Mouse (Mus musculus): ENCODE data around the gene Tlr12. TPM values are rescaled to one million over a fixed set of nuclear protein-coding genes. Genes with fewer than 3 reads are reported as not detected.
"Not testable (repeated sequence)": the region's sequence is repeated elsewhere in the genome, so short reads cannot be mapped to it uniquely, and the experiment has no call there.

Gene Tlr12
- polyA plus RNA-seq (2014; fragmentation: Nextera tagmentation; extraction: Ambion mirVana), result 0.35 and 0.39 TPM in 2 replicates

- no peak within 1 kb of the TSS for H3K27ac ChIP-seq (ENCODE audit: low read length)
- 0 out of 2 replicates have a peak, but pooled peaks cover 6% of the 10 kb centered on the region for H3K4me1 ChIP-seq (ENCODE audit: control insufficient read depth, insufficient read depth, low read length)
- H3K4me2 ChIP-seq (replicated peaks; ENCODE audit: low read depth, low read length), result no peak within 1 kb of the TSS
- H3K4me3 ChIP-seq (ENCODE audit: low read depth, low read length), result no peak within 1 kb of the TSS
- H3K9me3 ChIP-seq (ENCODE audit: control insufficient read depth, low read depth, low read length), result no peaks in the 10 kb centered on the region
- 60% methylated on average over 15 of the region's 15 CpGs for WGBS
- H3K27me3 ChIP-seq (ENCODE audit: control insufficient read depth, insufficient read depth, low read length), result no peaks in the 10 kb centered on the region
- H3K36me3 ChIP-seq (ENCODE audit: control insufficient read depth, insufficient read depth, low read length), result no peaks in the 10 kb centered on the region
- no peak for ATAC-seq (ENCODE audit: insufficient number of reproducible peaks, insufficient read depth, low FRiP score, low read depth)
- no peak within 1 kb of the TSS for H3K9ac ChIP-seq (replicated peaks; ENCODE audit: low read depth, low read length)
Measured at GRCm38 (mm10) chr4:128618246-128618911, at the start of gene Tlr12. TSS of gene Tlr12 (minus strand) at chr4:128618619.

- not testable (repeated sequence) for H3K27me3 ChIP-seq (ENCODE audit: control insufficient read depth, insufficient read depth, low read length); H3K4me2 ChIP-seq (replicated peaks; ENCODE audit: low read depth, low read length); ATAC-seq (ENCODE audit: insufficient number of reproducible peaks, insufficient read depth, low FRiP score, low read depth); H3K36me3 ChIP-seq (ENCODE audit: control insufficient read depth, insufficient read depth, low read length); H3K4me1 ChIP-seq (ENCODE audit: control insufficient read depth, insufficient read depth, low read length); H3K4me3 ChIP-seq (ENCODE audit: low read depth, low read length); H3K9me3 ChIP-seq (ENCODE audit: control insufficient read depth, low read depth, low read length); H3K9ac ChIP-seq (replicated peaks; ENCODE audit: low read depth, low read length); H3K27ac ChIP-seq (ENCODE audit: low read length)
- 51% methylated on average over 4 of the region's 4 CpGs for WGBS
Measured at GRCm38 (mm10) chr4:128667195-128667594, 48.8 kb upstream of the Tlr12 start.

GRCm38 (mm10) chr4:128666362-128666761 lies 47.9 kb upstream of the Tlr12 start:
- 56% methylated on average over 7 of the region's 7 CpGs for WGBS
- not testable (repeated sequence) for H3K36me3 ChIP-seq (ENCODE audit: control insufficient read depth, insufficient read depth, low read length); H3K4me3 ChIP-seq (ENCODE audit: low read depth, low read length); H3K27me3 ChIP-seq (ENCODE audit: control insufficient read depth, insufficient read depth, low read length); H3K9me3 ChIP-seq (ENCODE audit: control insufficient read depth, low read depth, low read length); H3K4me1 ChIP-seq (ENCODE audit: control insufficient read depth, insufficient read depth, low read length); H3K27ac ChIP-seq (ENCODE audit: low read length); ATAC-seq (ENCODE audit: insufficient number of reproducible peaks, insufficient read depth, low FRiP score, low read depth); H3K9ac ChIP-seq (replicated peaks; ENCODE audit: low read depth, low read length); H3K4me2 ChIP-seq (replicated peaks; ENCODE audit: low read depth, low read length)

GRCm38 (mm10) chr4:128664002-128664401 lies 45.6 kb upstream of the Tlr12 start:
- no peaks in the 10 kb centered on the region for H3K4me1 ChIP-seq (ENCODE audit: control insufficient read depth, insufficient read depth, low read length)
- H3K4me3 ChIP-seq (ENCODE audit: low read depth, low read length), result no peak overlapping the region
- no peaks in the 10 kb centered on the region for H3K36me3 ChIP-seq (ENCODE audit: control insufficient read depth, insufficient read depth, low read length)
- H3K9me3 ChIP-seq (ENCODE audit: control insufficient read depth, low read depth, low read length), result no peaks in the 10 kb centered on the region
- H3K27ac ChIP-seq (ENCODE audit: low read length), result no peak overlapping the region
- H3K27me3 ChIP-seq (ENCODE audit: control insufficient read depth, insufficient read depth, low read length), result no peaks in the 10 kb centered on the region
- 64% methylated on average over 3 of the region's 3 CpGs for WGBS
- no peak overlapping the region for H3K9ac ChIP-seq (replicated peaks; ENCODE audit: low read depth, low read length)
- H3K4me2 ChIP-seq (replicated peaks; ENCODE audit: low read depth, low read length), result no peak overlapping the region
- ATAC-seq (ENCODE audit: insufficient number of reproducible peaks, insufficient read depth, low FRiP score, low read depth), result no peak

DNA sequence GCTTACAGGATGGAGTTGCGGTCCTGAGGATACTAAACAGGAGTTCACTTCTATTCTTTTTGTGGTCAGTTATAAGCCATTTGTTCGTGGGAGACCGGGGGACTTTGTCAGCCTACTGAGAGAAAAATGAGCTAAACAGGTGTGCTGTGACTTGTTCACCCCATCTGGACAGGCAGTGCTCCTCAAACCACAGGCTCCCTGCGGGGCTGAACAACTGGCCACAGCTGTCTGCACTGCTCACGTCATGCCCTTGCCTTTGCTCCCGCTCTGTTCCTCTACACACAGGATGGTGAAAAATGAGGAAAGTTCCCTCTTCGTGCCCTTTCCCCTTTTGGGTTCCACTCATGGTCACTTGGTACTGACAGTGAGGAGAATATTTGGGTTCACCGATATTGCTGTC lies 42.6 kb upstream of the Tlr12 start:
- Histone ChIP-seq H3K4me2 (replicated peaks; ENCODE audit: low read depth, low read length) (no peak overlapping the region), H3K4me1 (ENCODE audit: control insufficient read depth, insufficient read depth, low read length) (no peaks in the 10 kb centered on the region), H3K9me3 (ENCODE audit: control insufficient read depth, low read depth, low read length) (no peaks in the 10 kb centered on the region), H3K27ac (ENCODE audit: low read length) (no peak overlapping the region), H3K36me3 (ENCODE audit: control insufficient read depth, insufficient read depth, low read length) (no peaks in the 10 kb centered on the region), H3K4me3 (ENCODE audit: low read depth, low read length) (no peak overlapping the region), H3K9ac (replicated peaks; ENCODE audit: low read depth, low read length) (no peak overlapping the region), H3K27me3 (ENCODE audit: control insufficient read depth, insufficient read depth, low read length) (no peaks in the 10 kb centered on the region)
- WGBS, result 79% methylated on average over 8 of the region's 8 CpGs
- ATAC-seq (ENCODE audit: insufficient number of reproducible peaks, insufficient read depth, low FRiP score, low read depth), result no peak

DNA sequence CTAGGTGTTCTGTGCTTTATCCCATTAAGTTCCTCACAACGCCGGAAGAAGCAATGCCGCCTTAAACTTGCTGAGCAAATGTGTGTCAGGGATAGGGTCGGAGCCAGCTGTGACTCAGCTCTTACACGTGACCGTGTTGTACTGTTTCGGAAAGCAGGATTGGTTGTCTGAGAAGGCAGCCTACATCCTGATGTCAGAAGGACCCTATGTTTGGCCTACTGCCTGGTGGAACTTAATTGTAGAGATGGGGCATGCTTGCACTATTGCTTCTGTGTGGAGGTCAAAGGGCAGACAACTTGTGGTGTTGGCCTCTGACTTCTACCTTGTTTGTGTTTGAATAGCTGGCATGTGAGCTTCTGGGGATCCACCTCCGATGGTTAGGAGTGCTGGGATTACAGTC lies 41.8 kb upstream of the Tlr12 start:
- no peak overlapping the region for H3K9ac ChIP-seq (replicated peaks; ENCODE audit: low read depth, low read length)
- 89% methylated on average over 8 of the region's 8 CpGs for WGBS
- H3K4me2 ChIP-seq (replicated peaks; ENCODE audit: low read depth, low read length), result no peak overlapping the region
- H3K36me3 ChIP-seq (ENCODE audit: control insufficient read depth, insufficient read depth, low read length), result no peaks in the 10 kb centered on the region
- 0 out of 2 replicates have a peak, but pooled peaks cover 6% of the 10 kb centered on the region for H3K4me1 ChIP-seq (ENCODE audit: control insufficient read depth, insufficient read depth, low read length)
- ATAC-seq (ENCODE audit: insufficient number of reproducible peaks, insufficient read depth, low FRiP score, low read depth), result no peak
- no peaks in the 10 kb centered on the region for H3K9me3 ChIP-seq (ENCODE audit: control insufficient read depth, low read depth, low read length)
- H3K4me3 ChIP-seq (ENCODE audit: low read depth, low read length), result no peak overlapping the region
- H3K27me3 ChIP-seq (ENCODE audit: control insufficient read depth, insufficient read depth, low read length), result no peaks in the 10 kb centered on the region
- no peak overlapping the region for H3K27ac ChIP-seq (ENCODE audit: low read length)

- peak overlapping the region; percentile 93 for H3K4me2 ChIP-seq (replicated peaks; ENCODE audit: low read depth, low read length)
- peaks cover 18% of the 10 kb centered on the region; the same call in 1 of the 2 replicates for H3K4me1 ChIP-seq (ENCODE audit: control insufficient read depth, insufficient read depth, low read length)
- no peaks in the 10 kb centered on the region for H3K36me3 ChIP-seq (ENCODE audit: control insufficient read depth, insufficient read depth, low read length)
- WGBS, result 6% methylated on average over 12 of the region's 12 CpGs
- no peaks in the 10 kb centered on the region for H3K27me3 ChIP-seq (ENCODE audit: control insufficient read depth, insufficient read depth, low read length)
- peak overlapping the region; percentile 59; the same call in 1 of the 2 replicates for H3K9ac ChIP-seq (replicated peaks; ENCODE audit: low read depth, low read length)
- no peaks in the 10 kb centered on the region for H3K9me3 ChIP-seq (ENCODE audit: control insufficient read depth, low read depth, low read length)
- ATAC-seq (ENCODE audit: insufficient number of reproducible peaks, insufficient read depth, low FRiP score, low read depth), result no peak
- H3K4me3 ChIP-seq (ENCODE audit: low read depth, low read length), result peak overlapping the region; percentile 64
- no peak overlapping the region for H3K27ac ChIP-seq (ENCODE audit: low read length)
Measured at GRCm38 (mm10) chr4:128655446-128655845, 37.0 kb upstream of the Tlr12 start.

DNA sequence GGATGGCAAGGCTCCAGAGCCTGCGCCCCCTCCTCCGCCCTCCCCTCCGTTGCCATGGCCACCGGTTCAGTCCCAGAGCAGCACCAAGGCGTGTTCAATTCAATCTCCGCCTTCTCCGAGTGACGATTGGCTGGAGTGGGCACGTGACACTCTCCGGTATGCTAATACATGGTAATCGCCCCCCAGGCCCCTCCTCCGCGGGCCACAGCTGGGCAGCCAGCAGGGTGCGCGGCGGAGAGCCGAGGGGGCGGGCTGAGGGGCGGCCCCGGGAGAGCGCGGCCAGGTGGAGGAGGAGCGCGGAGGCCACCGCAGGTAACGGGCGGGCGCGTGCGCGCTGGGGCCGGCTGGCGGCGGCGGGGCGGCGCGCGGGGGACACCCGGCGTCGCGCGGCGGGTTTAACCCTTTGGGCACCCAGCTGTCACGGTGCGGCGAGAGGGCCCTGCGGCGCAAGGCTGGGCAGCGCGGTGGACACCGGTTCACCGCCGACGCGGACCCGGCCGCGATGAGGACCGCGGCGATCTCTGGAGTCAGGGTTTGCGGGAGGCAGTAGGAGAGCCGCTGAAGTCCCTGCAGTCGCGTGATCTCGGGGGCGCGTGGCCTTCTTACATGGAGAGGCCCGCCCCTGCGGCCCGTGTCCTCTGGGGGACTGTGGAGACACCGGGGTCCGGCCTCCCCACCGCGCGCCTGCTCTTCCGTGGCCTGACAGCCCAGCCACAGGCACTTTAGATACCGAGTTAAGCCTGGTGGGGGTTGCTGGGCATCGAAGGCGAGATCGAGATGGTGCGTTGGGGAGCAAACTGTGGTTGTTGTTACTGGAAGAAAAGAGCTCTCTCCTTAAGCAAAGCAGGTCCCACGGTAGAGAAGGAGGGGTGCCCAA lies 36.3 kb upstream of the Tlr12 start, which contains the start of gene Phc2:
Gene Phc2 (plus strand): TSS at position 198 of the 877 bp plus-strand sequence.
- Histone ChIP-seq H3K9ac (replicated peaks; ENCODE audit: low read depth, low read length) (peak within 1 kb of the TSS; percentile 59), H3K27ac (ENCODE audit: low read length) (0 out of 2 replicates have a peak within 1 kb of the TSS, but pooled peaks have one; percentile 16), H3K36me3 (ENCODE audit: control insufficient read depth, insufficient read depth, low read length) (no peaks in the 10 kb centered on the region), H3K4me3 (ENCODE audit: low read depth, low read length) (peak within 1 kb of the TSS; percentile 64), H3K4me2 (replicated peaks; ENCODE audit: low read depth, low read length) (peak within 1 kb of the TSS; percentile 93), H3K9me3 (ENCODE audit: control insufficient read depth, low read depth, low read length) (no peaks in the 10 kb centered on the region), H3K4me1 (ENCODE audit: control insufficient read depth, insufficient read depth, low read length) (peaks cover 18% of the 10 kb centered on the region; the same call in 1 of the 2 replicates), H3K27me3 (ENCODE audit: control insufficient read depth, insufficient read depth, low read length) (no peaks in the 10 kb centered on the region)
- peak; percentile 97 for ATAC-seq (ENCODE audit: insufficient number of reproducible peaks, insufficient read depth, low FRiP score, low read depth)
- WGBS, result under 1% methylated on average over 72 of the region's 85 CpGs

Measured in stomach, embryonic 14.5 days (tissue).